Mouse (Mus musculus) hindlimb bud, embryonic 11.5 days (tissue): ENCODE data around the gene B4galnt3.

Source experiments
- DNase-seq: peaks from one replicate; pipeline ENCODE4 v3.0.0-alpha.2; 2012; ENCODE audit warnings: low read depth, low spot score; ENCODE audit errors: extremely low spot score

The B4galnt3 gene

DNA sequence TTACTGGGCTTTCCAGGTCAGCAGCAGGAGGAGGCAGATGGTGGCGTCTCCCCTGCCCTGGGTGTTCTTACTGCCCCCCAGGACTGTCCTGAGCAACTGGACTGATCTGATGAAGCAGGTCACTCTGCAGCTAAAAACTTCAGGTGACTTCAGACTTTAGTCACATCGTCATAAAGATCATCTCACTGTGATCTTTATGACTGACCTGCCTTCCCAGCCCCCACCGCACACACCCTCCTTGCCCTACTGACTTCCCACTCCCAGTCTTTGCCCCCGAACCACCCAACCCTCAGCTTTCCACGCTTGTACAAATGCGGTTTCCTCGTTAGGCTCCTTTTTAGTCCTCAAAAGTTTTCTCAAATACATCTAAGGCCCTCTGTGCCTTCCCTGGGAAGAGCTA is 67.3 kb downstream of the B4galnt3 start:
- DNase-seq: no peak

DNA sequence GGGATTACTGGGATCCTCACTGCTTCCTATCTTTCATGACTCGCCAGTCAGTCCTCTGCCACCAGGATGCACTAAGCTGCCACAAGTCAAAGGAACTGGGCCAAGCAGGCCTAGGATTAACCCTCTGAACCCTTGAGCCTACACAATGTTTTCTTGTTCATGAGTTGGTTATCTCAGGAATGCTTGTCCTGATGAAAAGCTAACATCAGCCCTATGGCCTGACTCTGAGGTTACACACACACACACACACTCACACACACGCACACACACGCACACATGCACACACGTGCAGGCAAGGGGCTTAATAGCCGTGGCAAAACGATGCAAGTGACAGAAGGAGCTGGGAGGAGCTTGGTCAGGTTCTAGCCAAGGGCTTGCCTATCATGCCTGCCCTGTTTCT is 69.0 kb downstream of the B4galnt3 start:
- no peak for DNase-seq

GRCm38 (mm10) chr6:120222669-120223068 is 71.7 kb downstream of the B4galnt3 start:
- peak; percentile 14 for DNase-seq

- DNase-seq: no peak
These were observed 75.1 kb downstream of the B4galnt3 start for GRCm38 (mm10) chr6:120219281-120219680.

- DNase-seq: no peak
These were observed 77.7 kb downstream of the B4galnt3 start for GRCm38 (mm10) chr6:120216702-120217101.

GRCm38 (mm10) chr6:120211536-120211935 is 82.8 kb downstream of the B4galnt3 start:
- no peak for DNase-seq

DNA sequence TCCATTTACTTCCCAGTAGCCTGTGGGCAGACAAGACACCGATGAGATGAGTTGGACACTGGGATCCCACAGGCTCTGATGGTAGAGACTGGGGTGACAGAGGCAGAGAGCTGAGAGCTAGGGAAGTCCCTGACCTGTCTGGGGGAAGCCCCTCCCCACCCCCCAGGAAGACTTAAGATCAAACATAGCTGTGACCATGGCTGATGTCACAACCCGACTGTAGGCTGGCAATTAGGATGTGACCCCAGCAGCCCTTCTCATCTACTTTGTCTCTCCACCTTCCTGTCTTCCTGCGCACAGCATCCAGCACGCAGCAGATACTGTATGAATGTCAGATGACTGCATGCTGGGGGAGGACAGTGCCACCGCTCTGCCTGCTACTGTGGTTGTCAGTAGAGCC is 87.8 kb downstream of the B4galnt3 start:
- DNase-seq: no peak

DNA sequence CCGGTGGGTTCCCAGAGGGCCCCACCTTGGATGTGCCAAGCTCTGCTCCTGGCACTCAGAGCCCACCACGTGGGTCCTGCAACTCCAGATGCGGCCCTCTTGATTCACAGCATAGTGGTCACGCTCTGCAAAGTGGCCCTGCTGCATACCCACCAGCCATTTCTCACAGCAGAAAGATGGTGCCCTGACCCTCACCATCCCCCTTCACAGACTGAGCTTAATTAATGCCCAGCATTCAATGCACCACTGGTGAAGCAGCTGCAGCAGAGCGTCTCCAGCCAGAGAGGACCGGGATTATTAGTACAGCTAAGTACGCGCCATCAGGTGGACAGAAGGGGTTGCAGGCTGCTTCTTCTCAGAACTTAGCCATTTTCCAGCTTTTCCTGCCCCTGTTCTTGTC is 92.0 kb downstream of the B4galnt3 start:
- no peak for DNase-seq

DNA sequence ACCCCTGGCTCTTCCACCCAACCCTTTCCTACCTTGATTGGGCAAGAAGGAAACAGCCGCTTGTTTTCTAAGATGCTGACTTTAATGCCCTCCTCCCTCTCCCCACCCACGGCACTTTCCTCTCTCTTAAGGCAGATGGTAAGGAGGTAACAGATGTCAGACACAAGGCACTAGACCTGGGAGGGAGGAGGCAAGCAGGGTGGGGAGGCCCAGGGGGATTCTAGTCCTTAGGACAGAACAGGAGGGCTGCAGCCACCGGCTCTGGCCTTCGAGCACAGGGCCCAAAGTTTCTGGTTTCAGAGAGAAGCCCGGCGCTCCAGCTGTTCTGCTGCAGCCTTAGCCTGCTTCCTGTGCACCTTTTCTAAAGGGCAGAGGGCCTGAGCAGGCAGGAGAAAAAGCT is 92.4 kb downstream of the B4galnt3 start:
- no peak for DNase-seq

- no peak for DNase-seq
These were observed 94.5 kb downstream of the B4galnt3 start for GRCm38 (mm10) chr6:120199638-120200394.

- no peak for DNase-seq
These were observed 96.4 kb downstream of the B4galnt3 start for GRCm38 (mm10) chr6:120197964-120198363.

- no peak for DNase-seq
These were observed 97.5 kb downstream of the B4galnt3 start for GRCm38 (mm10) chr6:120196837-120197236.

GRCm38 (mm10) chr6:120194963-120195362 is 99.4 kb downstream of the B4galnt3 start:
- DNase-seq: no peak

DNA sequence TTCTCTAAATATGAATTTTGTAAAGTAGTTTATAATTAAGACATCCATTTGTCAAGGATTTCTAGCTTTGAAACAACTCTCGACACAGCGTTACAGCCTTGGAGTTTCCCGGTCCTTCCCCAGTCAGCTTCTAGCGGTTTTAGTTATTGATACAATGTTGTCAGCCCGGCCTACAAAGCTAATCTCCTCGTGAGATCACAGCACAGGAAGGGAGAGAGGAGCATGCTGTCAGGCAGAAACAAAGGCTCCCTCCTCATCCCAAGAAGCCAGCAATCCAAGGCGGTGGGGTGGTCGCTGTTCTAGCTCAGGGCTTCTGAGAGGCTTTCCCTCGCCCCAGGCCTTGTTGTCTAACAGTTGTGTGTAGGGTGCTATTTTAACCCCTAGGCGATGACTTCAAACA is 100.1 kb downstream of the B4galnt3 start:
- DNase-seq: no peak

DNA sequence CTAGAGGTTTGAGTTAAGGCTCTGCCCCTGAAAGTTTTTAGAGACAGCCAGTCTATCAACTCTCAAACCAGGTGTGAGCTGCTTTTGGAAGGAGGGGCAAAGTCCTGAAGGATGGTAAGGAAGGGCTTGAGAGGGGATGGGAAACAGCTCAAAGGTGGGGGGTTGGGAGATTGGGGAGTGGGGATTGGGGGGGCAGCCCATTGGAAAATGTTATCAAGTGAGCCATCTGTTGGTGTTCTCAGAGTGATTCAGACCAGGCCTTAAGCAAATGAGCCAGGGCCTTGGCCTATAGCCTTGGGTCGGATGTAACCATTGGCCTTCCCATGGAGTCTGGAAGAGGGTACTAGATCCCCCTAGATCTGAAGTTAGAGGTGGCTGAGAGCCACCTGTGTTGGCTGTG is 100.6 kb downstream of the B4galnt3 start:
- no peak for DNase-seq

DNA sequence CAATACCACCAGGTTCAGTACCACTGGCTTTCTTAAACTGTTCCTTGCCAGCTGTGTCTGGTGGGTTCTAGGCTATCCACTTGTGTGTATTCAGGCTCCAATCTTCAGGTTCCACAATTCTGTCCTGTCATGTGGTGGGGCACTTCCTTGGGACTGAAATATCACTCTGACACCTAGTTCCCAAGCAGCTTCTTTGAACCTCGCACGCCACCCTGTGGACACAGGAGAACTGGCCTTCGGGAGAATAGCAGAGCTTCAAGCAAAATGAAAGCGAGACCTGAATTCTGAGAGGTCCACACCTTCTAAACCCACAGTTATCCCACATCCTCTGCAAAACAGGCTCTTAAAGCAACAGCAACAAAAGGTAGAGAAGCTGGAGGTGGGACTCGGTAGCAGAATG is 101.2 kb downstream of the B4galnt3 start:
- DNase-seq: peak; percentile 47

DNA sequence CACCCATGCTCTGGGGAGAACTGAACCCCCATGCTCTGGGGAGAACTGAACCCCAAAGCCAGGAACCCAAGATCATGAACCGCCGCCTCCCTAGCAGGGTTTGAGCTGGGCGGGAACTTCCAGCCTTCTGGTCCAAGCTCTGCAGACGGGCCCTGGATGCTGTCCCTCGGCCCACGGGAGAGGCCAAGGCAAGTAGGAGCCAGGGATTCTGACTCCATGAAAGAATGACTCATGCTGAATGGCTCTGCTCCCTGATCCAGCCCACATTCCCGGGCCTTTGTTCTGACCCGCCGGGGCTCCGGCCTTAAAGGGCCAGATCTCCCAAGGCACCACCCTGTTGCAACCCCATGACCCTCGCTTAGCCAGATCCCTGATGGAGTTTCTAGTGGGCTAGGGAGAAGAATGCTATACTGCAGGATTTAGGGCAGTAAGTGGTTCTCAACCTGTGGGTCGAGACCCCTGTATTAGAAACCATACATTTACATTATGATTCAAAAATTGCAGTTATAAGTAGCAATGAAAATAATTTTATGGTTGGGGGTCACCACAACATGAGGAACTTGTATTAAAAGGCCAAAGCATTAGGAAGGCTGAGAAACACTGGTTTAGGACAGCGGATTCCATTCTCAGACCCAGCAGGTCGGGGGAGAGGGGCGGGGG is 102.0 kb downstream of the B4galnt3 start:
- DNase-seq: no peak

DNA sequence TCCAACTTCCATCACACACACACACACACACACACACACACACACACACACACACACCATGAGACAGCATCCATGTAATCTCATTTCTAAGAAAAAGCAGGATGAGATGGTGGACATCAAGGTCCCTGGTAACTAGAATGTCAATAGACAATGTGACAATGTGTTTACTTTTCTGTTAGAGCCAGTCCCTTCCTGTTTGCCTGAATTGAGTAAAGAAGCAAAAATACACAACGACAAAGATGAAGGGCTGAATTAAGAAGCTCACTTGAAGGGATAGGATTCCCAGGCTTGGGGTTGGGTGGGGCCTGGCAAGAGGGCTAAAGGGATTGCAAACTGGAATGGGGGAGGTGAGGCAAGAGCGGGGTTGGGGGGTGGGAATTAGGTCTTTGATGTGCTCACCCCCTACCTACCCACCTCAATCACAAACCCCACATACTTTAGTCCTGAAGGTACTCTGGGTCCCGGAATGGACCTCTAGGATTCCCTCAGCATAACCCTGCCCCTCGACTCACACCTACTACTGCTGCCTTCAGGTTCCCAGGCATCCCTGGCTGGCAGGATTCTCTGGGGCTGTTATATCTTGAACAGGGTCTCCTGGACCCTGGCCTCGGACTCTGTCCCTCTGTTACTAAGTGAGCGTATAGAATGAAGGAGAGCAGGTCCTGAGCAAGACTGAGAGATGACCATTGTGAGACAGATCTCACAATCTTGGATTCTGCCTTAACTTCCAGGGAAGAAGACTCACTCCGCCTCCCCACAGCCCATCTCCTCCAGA is 102.8 kb downstream of the B4galnt3 start:
- DNase-seq: no peak

GRCm38 (mm10) chr6:120190912-120191311 is 103.4 kb downstream of the B4galnt3 start:
- DNase-seq: no peak

GRCm38 (mm10) chr6:120190365-120190764 is 104.0 kb downstream of the B4galnt3 start:
- no peak for DNase-seq

DNA sequence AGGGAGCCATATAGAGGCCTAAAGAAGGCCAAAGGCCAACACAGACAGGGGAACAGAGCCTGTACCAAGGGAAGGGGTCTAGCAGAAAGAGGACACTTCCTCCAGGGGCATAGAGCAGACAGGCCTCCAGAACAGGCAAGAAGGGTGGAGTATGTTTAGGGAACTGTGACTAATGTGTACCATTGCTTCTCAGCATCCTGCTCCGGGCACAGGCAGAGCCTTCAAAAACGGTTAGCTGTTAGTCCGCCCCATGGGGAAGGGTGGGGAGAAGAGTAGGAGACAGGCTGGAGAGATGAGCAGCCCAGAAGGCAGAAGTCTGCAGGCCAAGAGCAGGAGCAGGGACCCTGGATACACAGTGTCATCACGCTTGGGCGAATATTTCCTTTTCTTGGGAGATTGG is 105.1 kb downstream of the B4galnt3 start:
- no peak for DNase-seq
